Mouse (Mus musculus) lung, adult 2 months (tissue): ENCODE measurements around the gene Hs3st2. TPM values are rescaled to one million over a fixed set of nuclear protein-coding genes. Genes with fewer than 3 reads are reported as not detected.

Source experiments
- DNase-seq: peaks from one replicate; pipeline ENCODE4 v3.0.0; 2022
- H3K4me1 ChIP-seq: fragments of 200-500 bp; 2 replicates; pipeline ENCODE4 v1.6.1; 2011; ENCODE audit warnings: low read length; ENCODE audit not compliant: control insufficient read depth, insufficient read depth
- H3K4me3 ChIP-seq: fragments of 200-500 bp; replicated peaks from 2 replicates; pipeline ENCODE3; 2011; ENCODE audit warnings: low read depth, mild to moderate bottlenecking, control low read depth, low read length; ENCODE audit errors: extremely low read depth
- CTCF ChIP-seq: fragments of 200-500 bp; IDR thresholded peaks from 2 replicates; pipeline ENCODE4 v1.5.1; 2011; ENCODE audit warnings: mild to moderate bottlenecking, low read length, control low read depth; ENCODE audit not compliant: insufficient read depth
- POLR2A ChIP-seq: fragments of 200-500 bp; IDR thresholded peaks from 2 replicates; pipeline ENCODE4 v1.6.1; 2011; ENCODE audit warnings: low read depth, mild to moderate bottlenecking, control low read depth, low read length, borderline replicate concordance; ENCODE audit errors: extremely low read depth
- WGBS: fragments of 180-500 bp; shearing (Covaris S2); methylation state at CpG from one replicate; pipeline ENCODE4 v1.1.7; 2018; 5-methylcytosine and 5-hydroxymethylcytosine counted together
- polyA plus RNA-seq: library from polyadenylated mRNA; depleted of rRNA; stranded (reverse); fragments of >200 nt; gene quantifications from 2 replicates; pipeline ENCODE4 v1.2.3, GENCODE M21; 2012

Gene Hs3st2
- polyA plus RNA-seq, 1 experiment = not detected

DNA sequence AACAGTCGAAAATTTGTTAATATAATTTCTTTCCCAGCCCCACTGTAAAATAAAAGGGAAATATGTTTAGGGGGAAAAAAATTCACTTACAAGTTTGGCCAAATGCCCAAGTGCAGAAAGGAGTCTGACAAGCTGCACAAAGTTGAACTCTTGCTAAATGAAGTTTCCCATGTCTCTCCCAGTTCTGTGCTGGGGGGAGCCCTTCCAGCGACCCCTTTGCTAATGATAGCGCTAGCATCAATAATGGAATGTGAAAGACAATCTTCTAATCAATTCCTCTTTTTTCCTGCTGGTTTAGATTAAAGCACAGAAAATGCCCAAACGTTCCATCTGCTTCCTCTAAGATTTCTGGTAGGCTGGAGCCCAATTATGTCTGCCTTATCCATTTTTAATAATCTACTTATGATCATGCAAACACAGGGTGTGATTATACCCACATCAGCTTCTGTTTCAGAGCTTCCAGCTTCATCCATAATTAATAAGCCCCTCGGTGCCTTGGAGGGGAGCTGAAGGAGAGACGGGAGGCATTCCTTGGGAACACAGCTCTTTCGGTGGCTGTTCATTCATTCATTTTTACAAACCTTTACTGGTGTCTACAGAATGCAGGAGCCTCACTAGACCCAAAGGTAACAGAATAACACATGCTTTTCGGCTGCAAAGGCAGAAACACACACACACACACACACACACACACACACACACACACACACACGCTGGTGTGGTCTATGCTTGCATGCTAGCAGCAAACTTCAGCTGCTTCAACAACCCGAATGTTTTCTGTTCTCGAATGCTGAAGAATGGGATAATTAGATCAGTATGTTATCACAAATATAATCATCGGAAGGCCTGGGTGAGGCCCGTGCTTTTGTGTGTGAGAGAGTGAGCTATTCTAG, 59.5 kb downstream of the Hs3st2 start:
- 52% methylated on average over 13 of the region's 13 CpGs for WGBS
- Histone ChIP-seq H3K4me3 (no peak overlapping the region), H3K4me1 (no peaks in the 10 kb centered on the region)
- TF ChIP-seq CTCF (no peak), POLR2A (no peak)
- no peak for DNase-seq

DNA sequence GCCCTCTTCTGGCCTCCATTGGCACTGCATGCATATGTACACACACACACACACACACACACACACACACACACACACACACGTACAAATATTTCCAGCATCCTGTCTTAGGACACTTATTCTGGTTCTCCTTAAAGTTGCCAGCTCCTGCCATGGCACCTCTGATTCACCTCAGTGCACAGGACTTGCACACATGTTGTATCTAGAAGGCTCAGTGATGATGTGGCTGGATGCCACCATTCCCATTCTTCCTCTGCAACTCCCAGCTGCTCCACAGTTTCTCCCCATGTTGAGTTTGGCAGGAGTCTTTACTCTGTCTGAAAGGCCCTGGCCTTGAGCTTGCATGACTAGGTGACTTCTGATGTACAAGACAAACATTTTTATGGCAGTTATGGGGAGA, 65.1 kb downstream of the Hs3st2 start:
- no peak for TF ChIP-seq POLR2A
- H3K4me1 ChIP-seq = no peaks in the 10 kb centered on the region
- no peak for DNase-seq
- WGBS = 86% methylated on average over 1 of the region's 1 CpGs
- no peak overlapping the region for H3K4me3 ChIP-seq

DNA sequence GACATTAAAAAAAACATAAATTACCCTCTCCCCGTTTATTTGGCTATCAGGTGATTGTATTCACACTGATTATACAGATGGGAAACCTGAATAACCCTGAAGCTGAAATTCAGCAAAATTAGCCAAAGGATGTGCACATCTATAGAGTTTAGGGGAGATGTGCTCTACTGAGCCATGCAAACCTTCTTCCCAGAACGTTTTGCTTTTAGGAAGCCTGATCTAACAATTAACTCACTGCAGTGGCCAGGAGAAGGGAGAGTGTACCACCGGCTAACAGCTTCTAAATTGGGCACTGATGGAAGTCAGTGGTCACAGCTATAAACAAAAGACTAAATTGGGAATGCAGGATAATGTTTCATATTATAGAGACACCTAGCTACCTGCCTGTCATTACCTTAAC, 66.4 kb downstream of the Hs3st2 start:
- TF ChIP-seq CTCF (no peak), POLR2A (no peak)
- WGBS = 34% methylated on average over 3 of the region's 3 CpGs
- no peak overlapping the region for H3K4me3 ChIP-seq

DNA sequence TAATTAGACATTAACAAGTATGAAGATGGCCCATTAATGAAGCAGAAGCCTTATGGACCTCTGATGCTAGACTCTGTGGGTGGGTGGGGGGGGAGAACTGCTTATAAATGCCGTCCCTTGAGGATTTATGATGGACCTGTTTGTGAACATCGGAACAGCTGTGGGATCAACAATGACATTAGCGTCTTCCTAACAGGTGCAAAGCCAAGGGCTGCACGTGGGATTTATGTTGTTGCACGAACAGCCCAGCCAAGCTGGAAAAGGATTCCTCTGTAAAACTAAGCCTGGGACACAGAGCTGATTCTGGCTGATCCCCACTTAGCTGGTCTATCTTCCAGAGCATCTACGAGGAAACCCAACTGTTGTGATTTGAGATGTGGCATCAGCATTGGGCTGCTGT, 69.0 kb downstream of the Hs3st2 start:
- no peaks in the 10 kb centered on the region for H3K4me1 ChIP-seq
- DNase-seq = no peak
- no peak overlapping the region for H3K4me3 ChIP-seq
- no peak for TF ChIP-seq POLR2A
- TF ChIP-seq CTCF = no peak
- 80% methylated on average over 6 of the region's 6 CpGs for WGBS

More for the DNA sequence above, 66.4 kb downstream of the Hs3st2 start:
- no peak for DNase-seq
- H3K4me1 ChIP-seq = no peaks in the 10 kb centered on the region

DNA sequence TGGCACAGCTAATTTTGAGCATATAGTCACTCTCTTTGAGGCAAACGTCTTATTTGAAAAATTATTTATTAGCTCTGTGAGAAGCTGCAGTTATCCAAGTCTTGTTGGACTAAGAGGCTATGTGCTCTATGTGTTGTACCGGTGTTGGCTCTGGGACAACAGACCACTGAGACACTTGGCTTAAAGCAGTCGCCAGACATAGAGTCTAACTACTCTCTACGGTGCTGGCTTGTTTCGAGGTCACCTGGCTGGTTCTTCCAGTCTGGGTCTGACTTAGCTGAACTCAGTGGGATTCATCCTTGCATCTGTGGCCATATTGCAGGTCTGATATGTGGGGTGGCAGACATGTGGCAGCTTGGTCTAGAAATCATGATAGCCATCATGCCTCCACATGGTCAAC, 72.8 kb downstream of the Hs3st2 start:
- DNase-seq = no peak
- Histone ChIP-seq H3K4me3 (no peak overlapping the region), H3K4me1 (no peaks in the 10 kb centered on the region)
- 77% methylated on average over 5 of the region's 5 CpGs for WGBS
- no peak for TF ChIP-seq POLR2A

DNA sequence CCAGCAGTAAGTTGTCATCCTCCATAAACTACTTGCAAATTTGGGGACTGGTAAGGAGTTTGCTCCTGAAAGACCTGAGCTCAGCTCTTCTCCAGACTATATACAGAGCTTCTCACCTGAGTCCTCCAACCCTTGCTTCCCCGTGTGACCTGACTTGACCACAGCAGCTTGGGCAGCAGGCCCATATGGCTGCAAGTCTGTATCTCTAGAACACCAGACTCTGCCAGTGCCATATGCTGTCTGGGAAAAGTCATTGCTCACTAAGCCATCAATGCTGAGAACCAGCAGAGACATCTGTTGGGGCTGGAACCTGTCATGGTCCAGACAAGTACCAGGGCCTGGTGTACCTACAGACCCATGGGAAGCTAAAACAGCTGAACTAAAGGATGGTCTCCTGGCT, 73.5 kb downstream of the Hs3st2 start:
- H3K4me3 ChIP-seq = no peak overlapping the region
- DNase-seq = no peak
- TF ChIP-seq CTCF = no peak
- TF ChIP-seq POLR2A = no peak
- H3K4me1 ChIP-seq = no peaks in the 10 kb centered on the region
- WGBS = 85% methylated on average over 1 of the region's 1 CpGs

DNA sequence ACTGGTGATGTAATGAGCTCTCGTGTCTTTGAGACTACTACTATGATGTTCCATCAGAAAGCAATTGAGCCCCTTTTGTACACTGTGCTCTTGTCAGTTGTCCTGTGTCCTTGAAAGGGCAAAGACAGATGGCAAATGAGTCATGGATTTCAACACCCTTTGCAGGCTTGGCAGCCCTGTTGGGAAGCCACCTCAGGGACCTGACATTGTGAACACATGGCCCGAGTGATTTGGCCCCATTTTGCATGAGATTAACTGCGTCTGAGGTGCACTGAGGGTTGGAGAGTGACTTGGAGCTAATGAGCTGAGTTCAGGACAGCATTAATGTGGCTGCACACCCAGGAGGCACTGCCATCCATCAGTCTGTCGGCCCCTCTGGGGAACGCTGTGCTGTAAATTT, 74.7 kb downstream of the Hs3st2 start:
- H3K4me1 ChIP-seq = no peaks in the 10 kb centered on the region
- no peak for DNase-seq
- TF ChIP-seq POLR2A (no peak), CTCF (no peak)
- WGBS = 76% methylated on average over 5 of the region's 5 CpGs
- H3K4me3 ChIP-seq = no peak overlapping the region

DNA sequence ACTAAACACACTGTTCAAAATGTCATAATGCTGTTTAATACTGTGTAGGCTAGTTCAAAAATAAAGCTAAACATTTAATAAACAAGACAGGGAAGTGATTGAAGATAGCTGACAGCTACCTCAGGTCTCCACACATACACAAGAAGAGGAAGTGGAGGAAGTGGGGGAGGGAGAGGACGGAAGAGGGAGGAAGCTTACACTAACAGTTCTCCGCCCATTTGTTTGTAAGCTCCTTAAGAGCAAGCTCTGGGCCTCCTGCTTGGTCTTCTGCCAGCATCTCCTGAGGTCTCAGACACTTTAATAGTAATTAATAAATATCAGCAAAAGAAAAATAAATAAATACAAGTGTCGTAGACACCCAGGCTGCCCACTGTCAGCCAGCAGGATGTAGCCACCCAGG, 77.8 kb downstream of the Hs3st2 start:
- WGBS = 15% methylated on average over 3 of the region's 3 CpGs
- Histone ChIP-seq H3K4me3 (no peak overlapping the region), H3K4me1 (no peaks in the 10 kb centered on the region)
- TF ChIP-seq CTCF (no peak), POLR2A (no peak)
- peak; percentile 8 for DNase-seq

DNA sequence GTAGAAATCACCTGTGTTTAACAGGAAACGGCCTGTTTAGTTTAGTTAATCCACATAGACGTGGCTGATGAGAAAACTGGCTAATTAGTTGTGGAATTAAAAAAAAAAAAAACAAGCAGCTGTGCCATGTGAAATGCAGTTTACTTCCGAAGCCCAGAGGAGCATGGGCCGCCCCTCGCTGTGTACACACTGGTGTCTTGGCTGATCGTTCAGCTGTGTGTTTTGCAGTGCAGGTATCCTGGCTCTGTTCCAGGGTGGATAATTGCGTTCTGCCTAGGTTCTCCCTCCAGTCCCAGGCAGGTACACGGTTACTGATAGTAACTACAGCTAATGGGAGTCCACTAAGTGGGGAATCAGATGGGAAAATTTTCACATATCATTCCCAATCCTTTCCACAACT, 86.6 kb downstream of the Hs3st2 start:
- Histone ChIP-seq H3K4me1 (no peaks in the 10 kb centered on the region), H3K4me3 (no peak overlapping the region)
- TF ChIP-seq POLR2A (no peak), CTCF (no peak)
- DNase-seq = no peak
- 39% methylated on average over 8 of the region's 8 CpGs for WGBS

DNA sequence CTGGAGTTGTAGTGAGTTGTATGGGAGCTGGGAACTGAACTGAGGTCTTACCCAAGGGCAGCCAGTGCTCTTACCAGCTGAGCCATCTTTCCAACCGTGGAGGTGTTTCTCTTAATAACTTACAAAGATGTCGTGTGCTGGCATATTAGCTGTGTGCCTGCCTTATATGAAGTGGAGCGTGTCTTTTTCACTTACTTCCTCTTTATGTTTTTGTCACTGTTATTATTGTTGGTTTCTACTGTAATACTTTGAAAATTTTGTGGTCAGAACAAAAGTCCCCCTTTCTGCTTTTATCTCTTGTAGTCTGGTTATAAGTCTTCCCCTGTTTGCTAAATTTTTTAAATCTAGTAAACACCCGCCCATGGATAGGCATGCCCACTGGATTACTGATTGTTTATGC, 88.4 kb downstream of the Hs3st2 start:
- no peak for DNase-seq
- 74% methylated on average over 4 of the region's 4 CpGs for WGBS
- no peak overlapping the region for H3K4me3 ChIP-seq
- TF ChIP-seq CTCF (no peak), POLR2A (no peak)
- H3K4me1 ChIP-seq = no peaks in the 10 kb centered on the region

DNA sequence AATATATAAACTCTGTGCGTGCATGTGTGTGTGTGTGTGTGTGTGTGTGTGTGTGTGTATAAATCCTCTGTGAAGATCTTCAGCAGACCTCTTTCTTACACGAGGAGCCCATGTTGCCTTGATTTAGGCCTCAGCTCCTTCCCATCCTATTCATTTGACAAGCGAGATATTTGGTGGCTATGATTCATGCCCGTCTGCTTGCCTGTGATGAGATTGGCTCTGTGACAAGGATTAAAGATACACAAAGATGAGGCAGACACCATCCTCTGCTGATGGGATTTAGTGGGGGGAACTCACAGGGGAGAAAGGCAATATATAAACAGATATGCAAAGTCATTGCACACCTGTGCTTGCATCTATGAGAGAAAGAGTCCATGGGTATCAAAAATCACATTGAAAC, 92.9 kb downstream of the Hs3st2 start:
- DNase-seq = no peak
- TF ChIP-seq POLR2A (no peak), CTCF (no peak)
- Histone ChIP-seq H3K4me3 (no peak overlapping the region), H3K4me1 (no peaks in the 10 kb centered on the region)
- 58% methylated on average over 4 of the region's 4 CpGs for WGBS
